ENCODE assay signal across 8 mouse cellular contexts in the genomic region with DNA sequence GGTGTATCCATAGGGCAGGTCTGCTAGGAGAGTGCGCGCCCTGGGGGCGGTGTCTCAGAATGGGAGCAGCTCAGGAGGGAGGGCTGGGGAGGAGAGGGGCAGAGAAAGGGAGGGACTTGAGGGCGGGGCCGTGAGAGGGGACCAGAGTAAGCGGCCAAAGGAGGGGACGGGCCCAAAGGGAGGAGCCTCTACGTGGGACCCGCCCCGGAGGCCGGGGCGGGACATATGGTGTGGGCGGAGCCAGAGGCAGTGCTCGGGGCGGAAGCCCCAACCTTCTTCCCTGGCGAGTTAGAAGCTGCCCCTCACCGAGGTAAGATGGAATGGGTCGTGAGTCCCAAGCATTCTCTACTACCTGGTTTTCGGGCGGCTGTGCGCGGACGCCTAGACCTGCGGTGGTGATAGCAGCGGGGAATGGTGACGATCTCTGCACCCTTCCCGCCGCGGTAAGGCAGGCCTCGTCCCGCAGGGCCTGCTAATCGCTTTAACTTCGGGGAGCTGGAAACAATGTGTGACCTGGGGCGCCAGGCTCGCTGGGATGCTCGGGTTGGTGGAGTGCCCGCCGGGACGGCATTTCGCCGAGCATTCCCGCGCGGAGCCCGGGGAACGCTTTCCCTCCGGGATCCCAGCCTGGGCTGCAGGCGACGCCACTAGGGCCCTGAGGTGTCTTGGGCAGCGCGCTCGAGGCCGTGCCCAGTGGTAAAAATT. TPM values are rescaled to one million over a fixed set of nuclear protein-coding genes. Genes with fewer than 3 reads are reported as not detected.
DNase-seq lines count a peak whose midpoint lies in the region; ATAC-seq lines count a peak whose summit lies in the region.

A gene (plus strand): TSS at position 219 of the 705 bp plus-strand sequence.

- peak; percentile 97 to 98 for DNase-seq in adrenal gland, adult (ENCODE audit: inconsistent age in 2 of 2, low spot score in 1 of 2)
- DNase-seq in embryo, embryonic 10.5 days (ENCODE audit: low spot score): peak; percentile 97
- DNase-seq in gastrocnemius, postnatal 14 days: peak; percentile 92
- peak; percentile 70 to 93 for DNase-seq in left cerebral cortex, postnatal 10 days (ENCODE audit: extremely low spot score in 1 of 2, low spot score in 2 of 2)
- peak; percentile 85 for DNase-seq in right cerebral cortex, postnatal 25 days
- DNase-seq in urinary bladder, postnatal 4 days (ENCODE audit: low spot score in 2 of 2): peak; percentile 91 to 93

- intact Hi-C loops in gastrocnemius, postnatal 14 days (cut with DNase I; ENCODE audit: low total_unique reads): no loop called here
- intact Hi-C loops in left cerebral cortex, postnatal 10 days (cut with DNase I): no loop called here

- peak; percentile 98 for ATAC-seq in inflammation-experienced regulatory T-cells, adult 6 months
- ATAC-seq in megakaryocyte-erythroid progenitor cell, adult 5-6 weeks (replicated peaks; ENCODE audit: low FRiP score, low TSS enrichment, poor library complexity, severe bottlenecking): peak; percentile 98

RNA-seq across cellular contexts. Expression of the gene that starts here (rescaled TPM):
- total RNA-seq in gastrocnemius, postnatal 14 days (2021): 10 to 100 TPM; 83.1 to 87.3 TPM
- 100 to 1,000 TPM; 198 to 289 (median 230) TPM for polyA plus RNA-seq in inflammation-experienced regulatory T-cells, adult 6 months (2017; shearing (Covaris generic))
- 10 to 100 TPM; 89.6 to 93.4 TPM for total RNA-seq in left cerebral cortex, postnatal 10 days (2021)
- 143 and 153 TPM in 2 replicates for total RNA-seq in megakaryocyte-erythroid progenitor cell, adult 5-6 weeks (2014; fragmentation: Nextera tagmentation)
- 255 and 340 TPM in 2 replicates for total RNA-seq in megakaryocyte-erythroid progenitor cell, adult 5-6 weeks (2017)

Comparison
In these comparisons a context has a peak if more than half of its experiments do, and no peak if none do; other contexts are left out.
1. Peak in every context shown above with its lines: DNase-seq and ATAC-seq.